Mouse (Mus musculus) heart, embryonic 14.5 days (tissue): ENCODE results near the gene Eva1b. TPM values are rescaled to one million over a fixed set of nuclear protein-coding genes. Genes with fewer than 3 reads are reported as not detected.

ENCODE experiments used
- ATAC-seq: fragments of 200-750 bp; cut with Nextera tagmentation; 2 replicates; pipeline ENCODE4 v1.8.0; 2017; ENCODE audit warnings: low read depth, moderate TSS enrichment; ENCODE audit not compliant: insufficient number of reproducible peaks, insufficient read depth, low FRiP score
- H3K27ac ChIP-seq, 2 experiments: fragments of 200-500 bp in 1 of 2; fragments of 300-500 bp in 1 of 2; sonication (generic) in 1 of 2; replicated peaks in 1 of 2; 2 replicates each; pipeline ENCODE4 v1.5.1; 2012 to 2014; ENCODE audit warnings: low read depth in 2 of 2, low read length in 2 of 2, control low read depth in 1 of 2, mild to moderate bottlenecking in 1 of 2, mixed read lengths in 1 of 2; ENCODE audit not compliant: control insufficient read depth in 1 of 2, insufficient read depth in 1 of 2
- H3K27me3 ChIP-seq: fragments of 300-500 bp; sonication (generic); 2 replicates; pipeline ENCODE4 v1.6.1; 2014; ENCODE audit warnings: mild to moderate bottlenecking, low read length, control low read depth; ENCODE audit not compliant: control insufficient read depth, insufficient read depth
- H3K36me3 ChIP-seq: fragments of 300-500 bp; sonication (generic); 2 replicates; pipeline ENCODE4 v1.6.1; 2014; ENCODE audit warnings: mild to moderate bottlenecking, control low read depth, low read length, mixed read lengths; ENCODE audit not compliant: control insufficient read depth, insufficient read depth
- H3K4me1 ChIP-seq, 2 experiments: fragments of 200-500 bp in 1 of 2; fragments of 300-500 bp in 1 of 2; sonication (generic) in 1 of 2; 2 replicates each; pipeline ENCODE4 v1.6.1; 2012 to 2014; ENCODE audit warnings: low read length in 2 of 2, control low read depth in 1 of 2, mixed read lengths in 1 of 2; ENCODE audit not compliant: control insufficient read depth in 2 of 2, insufficient read depth in 2 of 2
- H3K4me2 ChIP-seq: fragments of 300-500 bp; sonication (generic); 2 replicates; pipeline ENCODE4 v1.6.1; 2014; ENCODE audit warnings: mild to moderate bottlenecking, low read length
- H3K4me3 ChIP-seq, 2 experiments: fragments of 200-500 bp in 1 of 2; fragments of 300-500 bp in 1 of 2; sonication (generic) in 1 of 2; 2 replicates each; pipeline ENCODE4 v1.5.1; 2012 to 2014; ENCODE audit warnings: low read length in 2 of 2, mild to moderate bottlenecking in 2 of 2, control low read depth in 1 of 2, low read depth in 1 of 2, moderate library complexity in 1 of 2; ENCODE audit not compliant: control insufficient read depth in 1 of 2, insufficient read depth in 1 of 2
- H3K9ac ChIP-seq: fragments of 300-500 bp; sonication (generic); 2 replicates; pipeline ENCODE4 v1.6.1; 2014; ENCODE audit warnings: mild to moderate bottlenecking, low read length
- H3K9me3 ChIP-seq: fragments of 300-500 bp; sonication (generic); 2 replicates; pipeline ENCODE4 v1.6.1; 2016; ENCODE audit warnings: low read length, control low read depth; ENCODE audit not compliant: control insufficient read depth
- WGBS: fragments of 180-500 bp; shearing (Covaris S2); extraction: QIAGEN DNeasy Blood & Tissue Kit; methylation state at CpG from one replicate; pipeline ENCODE4 v1.1.7; 2014; 5-methylcytosine and 5-hydroxymethylcytosine counted together
- polyA plus RNA-seq: library from polyadenylated mRNA; unstranded; fragments of >200 nt; fragmentation: Nextera tagmentation; extraction: Ambion mirVana; gene quantifications from 2 replicates; pipeline ENCODE4 v1.2.1, GENCODE M21; 2014

Eva1b gene
- polyA plus RNA-seq, 1 experiment from 2014 or later: 33.9 TPM

- Histone ChIP-seq H3K4me1 (peaks cover 32 to 50% of the 10 kb centered on the region in 2 experiments), H3K27me3 (no peaks in the 10 kb centered on the region)
- ATAC-seq: no peak
Observed at GRCm38 (mm10) chr4:126113243-126113642, 34.3 kb upstream of the Eva1b start.

GRCm38 (mm10) chr4:126113943-126114342 is 33.6 kb upstream of the Eva1b start:
- H3K27me3 ChIP-seq: no peaks in the 10 kb centered on the region
- H3K4me2 ChIP-seq: no peak overlapping the region
- no peak overlapping the region for H3K9ac ChIP-seq
- H3K27ac ChIP-seq: no peak overlapping the region
- no peak for ATAC-seq
- no peak overlapping the region for H3K4me3 ChIP-seq
- peaks cover 12% of the 10 kb centered on the region; the same call in 1 of the 2 replicates for H3K36me3 ChIP-seq
- WGBS: 23% methylated on average over 6 of the region's 6 CpGs
- peaks cover 25 to 43% of the 10 kb centered on the region in 2 experiments for H3K4me1 ChIP-seq
- H3K9me3 ChIP-seq: no peaks in the 10 kb centered on the region

More at GRCm38 (mm10) chr4:126113243-126113642, 34.3 kb upstream of the Eva1b start:
- Histone ChIP-seq H3K9ac (no peak overlapping the region), H3K9me3 (no peaks in the 10 kb centered on the region), H3K4me3 (no peak overlapping the region), H3K36me3 (peaks cover 5% of the 10 kb centered on the region; the same call in 1 of the 2 replicates), H3K27ac (no peak overlapping the region), H3K4me2 (no peak overlapping the region)
- WGBS: 75% methylated on average over 4 of the region's 4 CpGs

GRCm38 (mm10) chr4:126115411-126115810 is 32.1 kb upstream of the Eva1b start:
- Histone ChIP-seq H3K9me3 (no peaks in the 10 kb centered on the region), H3K4me1 (peaks cover 12 to 28% of the 10 kb centered on the region in 2 experiments), H3K27me3 (no peaks in the 10 kb centered on the region), H3K4me3 (no peak overlapping the region), H3K9ac (no peak overlapping the region), H3K27ac (no peak overlapping the region), H3K36me3 (peaks cover 16% of the 10 kb centered on the region; the same call in 1 of the 2 replicates), H3K4me2 (no peak overlapping the region)
- 92% methylated on average over 9 of the region's 9 CpGs for whole genome bisulfite sequencing
- ATAC-seq: no peak

- Histone ChIP-seq H3K27ac (no peak overlapping the region), H3K9me3 (no peaks in the 10 kb centered on the region), H3K4me3 (no peak overlapping the region), H3K9ac (no peak overlapping the region), H3K27me3 (no peaks in the 10 kb centered on the region), H3K4me1 (peaks cover 6 to 22% of the 10 kb centered on the region in 2 experiments), H3K36me3 (peaks cover 16% of the 10 kb centered on the region; the same call in 1 of the 2 replicates), H3K4me2 (no peak overlapping the region)
- WGBS: 64% methylated on average over 6 of the region's 6 CpGs
- ATAC-seq: 0 out of 2 replicates have a peak, but pooled peaks have one; percentile 8
Observed at GRCm38 (mm10) chr4:126115871-126116521, 31.5 kb upstream of the Eva1b start.

DNA sequence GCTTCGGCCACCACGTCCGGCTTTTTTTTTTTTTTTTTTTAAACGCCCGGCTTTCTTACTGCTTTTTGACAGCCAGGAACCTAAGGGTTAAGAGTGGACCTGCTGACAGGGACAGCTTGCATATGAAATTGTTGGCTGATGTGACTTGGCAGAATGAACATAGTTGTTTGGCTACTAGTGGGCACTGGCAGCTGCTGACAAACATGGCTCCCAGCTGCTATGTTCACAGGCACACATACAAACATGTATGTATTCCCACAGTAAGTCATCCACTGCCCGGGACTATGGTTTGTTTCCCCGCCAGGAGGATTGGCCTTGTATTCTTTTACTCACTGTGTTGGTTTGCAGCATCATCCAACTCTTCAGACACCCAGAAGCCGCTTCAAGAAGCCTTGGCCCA is 30.4 kb upstream of the Eva1b start:
- H3K27me3 ChIP-seq: no peaks in the 10 kb centered on the region
- peaks cover 7% of the 10 kb centered on the region; the same call in 1 of the 2 replicates for H3K9me3 ChIP-seq
- 84% methylated on average over 8 of the region's 8 CpGs for WGBS
- ATAC-seq: no peak
- no peak overlapping the region for H3K4me3 ChIP-seq
- no peak overlapping the region for H3K9ac ChIP-seq
- H3K27ac ChIP-seq: no peak overlapping the region
- no peak overlapping the region for H3K4me2 ChIP-seq
- peaks cover 0 to 11% of the 10 kb centered on the region in 2 experiments; a peak in 3 of 4 replicates for H3K4me1 ChIP-seq
- H3K36me3 ChIP-seq: peaks cover 20% of the 10 kb centered on the region; the same call in 1 of the 2 replicates

DNA sequence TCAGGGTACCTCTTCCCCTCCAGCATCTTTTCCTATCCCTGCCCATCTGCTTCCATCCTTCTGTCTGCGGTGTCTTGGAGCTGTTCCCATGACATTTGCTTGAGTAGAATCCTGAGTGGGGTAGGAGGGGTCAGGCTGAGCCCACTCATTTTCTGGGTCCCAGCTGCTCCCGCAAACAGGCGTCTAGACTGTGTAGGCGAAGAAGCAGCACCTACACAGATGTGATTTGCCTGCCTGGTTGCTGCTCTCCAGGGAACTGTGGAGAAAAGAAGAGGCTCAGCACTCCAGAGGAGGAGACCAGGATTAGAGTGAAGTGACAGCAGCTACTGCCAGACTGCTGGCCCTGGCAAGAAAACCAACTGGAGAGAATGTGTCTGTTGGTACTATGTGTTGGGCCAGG is 28.9 kb upstream of the Eva1b start:
- peaks cover 20% of the 10 kb centered on the region for H3K36me3 ChIP-seq
- no peak for ATAC-seq
- 87% methylated on average over 4 of the region's 4 CpGs for WGBS
- H3K9me3 ChIP-seq: peaks cover 7% of the 10 kb centered on the region; the same call in 1 of the 2 replicates
- no peak overlapping the region for H3K4me3 ChIP-seq
- no peaks in the 10 kb centered on the region for H3K27me3 ChIP-seq
- H3K27ac ChIP-seq: no peak overlapping the region
- H3K4me1 ChIP-seq: peaks cover 4 to 15% of the 10 kb centered on the region in 2 experiments; a peak in 3 of 4 replicates
- no peak overlapping the region for H3K4me2 ChIP-seq
- H3K9ac ChIP-seq: no peak overlapping the region

GRCm38 (mm10) chr4:126119051-126119450 is 28.5 kb upstream of the Eva1b start:
- H3K4me2 ChIP-seq: no peak overlapping the region
- ATAC-seq: no peak
- WGBS: 88% methylated on average over 1 of the region's 1 CpGs

More at GRCm38 (mm10) chr4:126119051-126119450, 28.5 kb upstream of the Eva1b start:
- Histone ChIP-seq H3K9me3 (peaks cover 7% of the 10 kb centered on the region; the same call in 1 of the 2 replicates), H3K36me3 (peaks cover 24% of the 10 kb centered on the region), H3K9ac (no peak overlapping the region), H3K4me3 (no peak overlapping the region), H3K27ac (no peak overlapping the region), H3K4me1 (peaks cover 4 to 12% of the 10 kb centered on the region in 2 experiments; a peak in 3 of 4 replicates), H3K27me3 (no peaks in the 10 kb centered on the region)
